Mouse (Mus musculus) embryonic facial prominence, embryonic 11.5 days (tissue): ENCODE data around the gene Dync1li2. TPM values are rescaled to one million over a fixed set of nuclear protein-coding genes. Genes with fewer than 3 reads are reported as not detected.

Experiments
- ATAC-seq: fragments of 200-750 bp; cut with Nextera tagmentation; replicated peaks from 2 replicates; pipeline ENCODE4 v1.8.0; 2017; ENCODE audit warnings: low read depth; ENCODE audit not compliant: insufficient number of reproducible peaks, low FRiP score, low TSS enrichment
- DNase-seq: peaks from one replicate; pipeline ENCODE4 v3.0.0-alpha.2; 2015; ENCODE audit warnings: low spot score
- H3K27ac ChIP-seq: fragments of 300-500 bp; sonication (generic); replicated peaks from 2 replicates; pipeline ENCODE4 v1.5.1; 2014; ENCODE audit warnings: mild to moderate bottlenecking, low read depth, low read length, control low read depth
- H3K27me3 ChIP-seq: fragments of 300-500 bp; sonication (generic); 2 replicates; pipeline ENCODE4 v1.6.1; 2014; ENCODE audit warnings: mild to moderate bottlenecking, low read length, moderate library complexity, mixed read lengths; ENCODE audit not compliant: control insufficient read depth, insufficient read depth
- H3K36me3 ChIP-seq: fragments of 300-500 bp; sonication (generic); replicated peaks from 2 replicates; pipeline ENCODE4 v1.6.1; 2014; ENCODE audit warnings: low read depth, mild to moderate bottlenecking, low read length, moderate library complexity, mixed read lengths; ENCODE audit not compliant: control insufficient read depth, insufficient read depth
- H3K4me1 ChIP-seq: fragments of 300-500 bp; sonication (generic); 2 replicates; pipeline ENCODE4 v1.6.1; 2014; ENCODE audit warnings: low read length, mixed read lengths; ENCODE audit not compliant: control insufficient read depth, insufficient read depth
- H3K4me2 ChIP-seq: fragments of 300-500 bp; sonication (generic); 2 replicates; pipeline ENCODE4 v1.6.1; 2014; ENCODE audit warnings: low read depth, mild to moderate bottlenecking, control low read depth, low read length, moderate library complexity
- H3K4me3 ChIP-seq: fragments of 300-500 bp; sonication (generic); 2 replicates; pipeline ENCODE4 v1.5.1; 2014; ENCODE audit warnings: low read depth, low read length, control low read depth
- H3K9ac ChIP-seq: fragments of 300-500 bp; sonication (generic); replicated peaks from 2 replicates; pipeline ENCODE4 v1.6.1; 2014; ENCODE audit warnings: mild to moderate bottlenecking, control low read depth, low read length
- H3K9me3 ChIP-seq: fragments of 300-500 bp; sonication (generic); replicated peaks from 2 replicates; pipeline ENCODE4 v1.6.1; 2016; ENCODE audit warnings: mild to moderate bottlenecking, low read length, inconsistent platforms, mixed read lengths; ENCODE audit not compliant: control insufficient read depth
- WGBS: fragments of 180-500 bp; shearing (Covaris S2); extraction: QIAGEN DNeasy Blood & Tissue Kit; methylation state at CpG from one replicate; pipeline ENCODE4 v1.1.7; 2014; 5-methylcytosine and 5-hydroxymethylcytosine counted together
- polyA plus RNA-seq: library from polyadenylated mRNA; unstranded; fragments of >200 nt; fragmentation: Nextera tagmentation; extraction: Ambion mirVana; gene quantifications from 2 replicates; pipeline ENCODE4 v1.2.1, GENCODE M21; 2014

Gene Dync1li2
- polyA plus RNA-seq, 1 experiment from 2014 or later = 66.6 TPM

GRCm38 (mm10) chr8:104386693-104387092, 56.2 kb downstream of the Dync1li2 start:
- 14% methylated on average over 4 of the region's 4 CpGs for WGBS
- Histone ChIP-seq H3K27me3 (no peaks in the 10 kb centered on the region), H3K9me3 (no peaks in the 10 kb centered on the region), H3K4me1 (peaks cover 3% of the 10 kb centered on the region), H3K4me3 (no peak overlapping the region), H3K4me2 (no peak overlapping the region), H3K9ac (no peak overlapping the region), H3K36me3 (no peaks in the 10 kb centered on the region), H3K27ac (no peak overlapping the region)
- DNase-seq = peak; percentile 36
- 0 out of 2 replicates have a peak, but pooled peaks have one; percentile 39 for ATAC-seq

GRCm38 (mm10) chr8:104383977-104384376, 58.9 kb downstream of the Dync1li2 start:
- H3K4me2 ChIP-seq = no peak overlapping the region
- no peaks in the 10 kb centered on the region for H3K36me3 ChIP-seq
- DNase-seq (no peak), ATAC-seq (no peak)
- no peak overlapping the region for H3K27ac ChIP-seq
- no peak overlapping the region for H3K9ac ChIP-seq
- no peak overlapping the region for H3K4me3 ChIP-seq
- no peaks in the 10 kb centered on the region for H3K27me3 ChIP-seq
- WGBS = 85% methylated on average over 3 of the region's 3 CpGs
- peaks cover 3% of the 10 kb centered on the region for H3K4me1 ChIP-seq
- no peaks in the 10 kb centered on the region for H3K9me3 ChIP-seq

- Histone ChIP-seq H3K9ac (no peak overlapping the region), H3K36me3 (no peaks in the 10 kb centered on the region), H3K27me3 (no peaks in the 10 kb centered on the region), H3K4me2 (no peak overlapping the region), H3K27ac (no peak overlapping the region), H3K4me1 (peaks cover 3% of the 10 kb centered on the region), H3K9me3 (no peaks in the 10 kb centered on the region), H3K4me3 (no peak overlapping the region)
- DNase-seq (no peak), ATAC-seq (no peak)
- WGBS = 86% methylated on average over 2 of the region's 2 CpGs
Observed at GRCm38 (mm10) chr8:104383296-104383695, 59.6 kb downstream of the Dync1li2 start.

- Histone ChIP-seq H3K4me1 (no peaks in the 10 kb centered on the region), H3K9me3 (no peaks in the 10 kb centered on the region), H3K27me3 (no peaks in the 10 kb centered on the region), H3K27ac (no peak overlapping the region), H3K36me3 (no peaks in the 10 kb centered on the region), H3K4me3 (no peak overlapping the region), H3K9ac (no peak overlapping the region), H3K4me2 (no peak overlapping the region)
- 74% methylated on average over 5 of the region's 5 CpGs for WGBS
- no peak for DNase-seq
- ATAC-seq = no peak
Observed at GRCm38 (mm10) chr8:104380961-104381411, 61.9 kb downstream of the Dync1li2 start.

GRCm38 (mm10) chr8:104380269-104380668, 62.6 kb downstream of the Dync1li2 start:
- H3K27ac ChIP-seq = no peak overlapping the region
- ATAC-seq (no peak), DNase-seq (no peak)
- no peaks in the 10 kb centered on the region for H3K9me3 ChIP-seq
- no peak overlapping the region for H3K9ac ChIP-seq
- WGBS = 84% methylated on average over 7 of the region's 7 CpGs
- no peak overlapping the region for H3K4me2 ChIP-seq
- no peaks in the 10 kb centered on the region for H3K4me1 ChIP-seq
- H3K27me3 ChIP-seq = no peaks in the 10 kb centered on the region
- no peak overlapping the region for H3K4me3 ChIP-seq
- H3K36me3 ChIP-seq = no peaks in the 10 kb centered on the region

- no peaks in the 10 kb centered on the region for H3K9me3 ChIP-seq
- 24% methylated on average over 10 of the region's 10 CpGs for WGBS
- no peaks in the 10 kb centered on the region for H3K4me1 ChIP-seq
- no peak overlapping the region for H3K27ac ChIP-seq
- H3K9ac ChIP-seq = no peak overlapping the region
- DNase-seq = peak; percentile 38
- H3K4me3 ChIP-seq = no peak overlapping the region
- ATAC-seq = no peak
- no peaks in the 10 kb centered on the region for H3K27me3 ChIP-seq
- no peaks in the 10 kb centered on the region for H3K36me3 ChIP-seq
- H3K4me2 ChIP-seq = no peak overlapping the region
Observed at GRCm38 (mm10) chr8:104379301-104379836, 63.5 kb downstream of the Dync1li2 start.

- no peak for DNase-seq
- Histone ChIP-seq H3K27me3 (no peaks in the 10 kb centered on the region), H3K4me1 (no peaks in the 10 kb centered on the region), H3K36me3 (no peaks in the 10 kb centered on the region), H3K9ac (no peak overlapping the region), H3K9me3 (no peaks in the 10 kb centered on the region), H3K27ac (no peak overlapping the region), H3K4me2 (no peak overlapping the region), H3K4me3 (no peak overlapping the region)
- 53% methylated on average over 11 of the region's 11 CpGs for WGBS
- ATAC-seq = no peak
Observed at GRCm38 (mm10) chr8:104376669-104377068, 66.2 kb downstream of the Dync1li2 start.

- no peak for ATAC-seq
- H3K4me3 ChIP-seq = no peak overlapping the region
- 64% methylated on average over 5 of the region's 5 CpGs for WGBS
- no peaks in the 10 kb centered on the region for H3K4me1 ChIP-seq
- H3K4me2 ChIP-seq = no peak overlapping the region
- no peak for DNase-seq
- no peak overlapping the region for H3K9ac ChIP-seq
- H3K27me3 ChIP-seq = no peaks in the 10 kb centered on the region
- no peak overlapping the region; the same call in 1 of the 2 replicates for H3K27ac ChIP-seq
- H3K36me3 ChIP-seq = no peaks in the 10 kb centered on the region
- no peaks in the 10 kb centered on the region for H3K9me3 ChIP-seq
Observed at GRCm38 (mm10) chr8:104375959-104376358, 66.9 kb downstream of the Dync1li2 start.
